Mouse (Mus musculus) spleen, postnatal 36 days (tissue): ENCODE measurements around the gene Galr2.

Experiments used
- DNase-seq, 2 experiments: peaks; one replicate each; pipeline ENCODE4 v3.0.0; 2022; ENCODE audit warnings: low spot score in 2 of 2, mixed read lengths in 1 of 2

Galr2 gene

DNA sequence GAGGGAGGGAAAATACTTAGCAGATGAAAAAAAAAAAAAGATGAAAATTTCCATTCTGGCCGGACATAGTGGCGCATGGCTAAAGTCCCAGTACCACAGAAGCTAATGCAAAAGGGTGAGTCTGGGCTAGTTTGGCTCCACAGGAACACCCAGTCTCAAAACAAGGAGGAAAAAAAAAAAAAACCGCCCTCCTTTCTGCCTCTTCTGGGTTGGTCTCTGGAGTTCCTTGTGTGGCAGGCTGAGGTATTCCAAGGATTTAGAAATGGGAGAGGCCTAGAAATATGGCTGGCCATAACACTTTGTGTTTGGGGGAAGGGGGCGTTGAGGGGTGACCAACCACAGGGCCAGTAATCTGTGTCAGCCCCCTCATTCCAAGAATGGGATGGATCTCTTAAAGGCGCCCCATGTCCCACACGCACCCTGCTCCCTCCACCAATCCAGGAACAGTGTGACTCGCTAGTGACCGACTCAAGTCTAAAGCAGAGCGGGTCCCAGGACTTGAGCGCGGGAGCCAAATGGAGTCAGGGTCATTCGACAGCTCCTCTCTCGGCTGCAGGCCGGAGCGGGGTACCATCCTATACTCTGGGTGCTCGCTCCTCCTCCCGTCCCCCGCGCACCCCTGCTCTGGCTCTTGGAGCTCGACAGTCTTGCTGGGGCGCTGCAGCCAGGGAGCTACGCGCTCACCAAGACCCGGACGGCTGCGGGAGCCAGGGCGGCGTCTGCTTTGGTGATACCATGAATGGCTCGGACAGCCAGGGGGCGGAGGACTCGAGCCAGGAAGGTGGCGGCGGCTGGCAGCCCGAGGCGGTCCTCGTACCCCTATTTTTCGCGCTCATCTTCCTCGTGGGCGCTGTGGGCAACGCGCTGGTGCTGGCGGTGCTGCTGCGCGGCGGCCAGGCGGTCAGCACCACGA, at the start of gene Galr2:
Galr2 (plus strand) TSS at position 189 of the 913 bp plus-strand sequence.
- no peak for DNase-seq

DNA sequence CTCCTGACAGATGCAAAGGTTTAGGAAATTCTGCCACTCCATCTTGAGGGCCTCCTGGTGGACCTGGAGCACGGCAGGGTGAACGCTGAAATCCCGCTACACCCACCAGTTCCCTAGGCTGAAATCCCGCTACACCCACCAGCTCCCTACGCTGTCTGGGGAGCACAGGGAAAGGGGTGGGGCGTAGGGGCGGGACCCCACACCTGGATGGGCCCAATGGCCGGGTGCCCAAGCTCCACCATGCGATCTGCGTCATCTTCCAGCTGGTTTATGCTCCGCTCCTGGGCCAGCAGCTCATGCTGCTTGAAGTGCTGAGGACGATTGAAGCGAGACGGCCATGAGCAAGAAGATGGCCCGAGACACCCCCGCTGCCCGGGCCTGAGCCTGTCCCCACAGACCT, 48.3 kb upstream of the Galr2 start:
- DNase-seq = no peak

DNA sequence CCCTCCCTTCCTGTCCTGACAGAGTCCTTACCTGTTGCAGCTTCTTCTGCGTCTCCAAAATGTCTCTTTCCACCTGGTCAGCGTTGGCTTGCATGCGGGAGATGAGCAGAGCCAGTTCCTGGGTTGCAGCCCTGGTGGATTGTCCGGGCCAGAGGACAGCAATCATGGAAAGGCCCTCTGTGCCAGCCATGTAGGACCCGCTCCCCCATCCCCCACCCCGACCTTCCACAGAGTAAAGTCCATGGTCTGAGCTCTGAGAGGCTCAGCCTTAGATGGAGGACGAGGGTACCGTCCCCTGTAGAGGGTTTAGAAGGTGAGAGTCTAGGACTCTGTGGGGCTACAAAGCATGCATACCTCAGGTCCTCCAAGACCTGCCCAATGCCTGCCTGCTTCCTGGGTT, 45.8 kb upstream of the Galr2 start:
- DNase-seq = no peak

DNA sequence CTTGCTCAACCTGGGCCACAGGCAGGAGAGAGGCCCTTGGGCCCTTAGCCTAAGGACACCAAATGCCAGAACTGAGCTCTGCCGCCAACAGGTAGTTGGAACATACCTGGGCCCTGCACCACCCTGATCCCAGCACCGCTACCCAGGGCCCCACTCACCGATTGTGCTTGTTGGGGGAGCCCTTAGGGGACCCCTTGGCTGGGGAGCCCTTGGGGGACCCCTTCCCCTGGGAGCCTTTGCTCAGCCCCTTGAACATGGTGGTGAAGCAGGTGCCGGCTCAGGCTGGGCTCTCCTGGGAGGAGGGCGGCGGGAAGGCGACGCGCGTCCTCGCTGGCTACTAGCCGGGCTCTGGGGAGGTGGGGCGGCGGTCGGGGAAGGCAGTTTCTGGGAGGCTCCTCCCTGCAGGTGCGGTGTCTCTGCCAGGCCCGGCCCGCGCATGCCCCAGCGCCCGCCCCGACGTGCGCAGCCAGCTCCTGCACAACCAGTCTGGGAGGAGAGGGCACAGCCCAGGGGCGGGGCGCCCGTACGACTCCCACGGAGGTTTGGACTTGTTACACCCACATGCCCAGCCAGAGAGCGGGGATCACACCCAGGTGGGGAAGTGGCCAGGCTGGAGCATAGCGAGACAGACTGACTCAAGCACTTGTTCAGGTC, 42.9 kb upstream of the Galr2 start, which contains the start of gene Evpl:
Evpl (minus strand) TSS at position 336 of the 654 bp plus-strand sequence.
- peak; percentile 24 to 27 for DNase-seq

DNA sequence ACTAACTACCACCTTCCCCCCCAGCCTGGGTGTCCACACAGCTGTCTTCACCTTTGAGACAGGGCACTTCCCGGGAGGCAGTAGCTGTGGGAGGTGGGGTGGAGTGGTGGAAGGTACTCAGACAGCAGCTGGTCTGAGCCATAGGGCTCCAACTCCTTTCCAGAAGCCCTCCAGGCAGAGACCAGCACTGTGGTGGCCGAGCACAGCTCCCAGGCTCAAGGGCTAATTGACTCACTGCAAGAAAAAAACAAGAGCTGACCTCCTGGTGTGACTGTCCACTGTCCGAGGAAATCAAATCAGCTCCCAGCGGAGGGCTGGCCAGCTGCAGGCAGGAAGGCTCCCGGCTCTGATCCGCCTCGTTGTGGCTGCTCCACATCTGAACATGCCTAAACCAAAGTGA, 40.9 kb upstream of the Galr2 start:
- no peak for DNase-seq

DNA sequence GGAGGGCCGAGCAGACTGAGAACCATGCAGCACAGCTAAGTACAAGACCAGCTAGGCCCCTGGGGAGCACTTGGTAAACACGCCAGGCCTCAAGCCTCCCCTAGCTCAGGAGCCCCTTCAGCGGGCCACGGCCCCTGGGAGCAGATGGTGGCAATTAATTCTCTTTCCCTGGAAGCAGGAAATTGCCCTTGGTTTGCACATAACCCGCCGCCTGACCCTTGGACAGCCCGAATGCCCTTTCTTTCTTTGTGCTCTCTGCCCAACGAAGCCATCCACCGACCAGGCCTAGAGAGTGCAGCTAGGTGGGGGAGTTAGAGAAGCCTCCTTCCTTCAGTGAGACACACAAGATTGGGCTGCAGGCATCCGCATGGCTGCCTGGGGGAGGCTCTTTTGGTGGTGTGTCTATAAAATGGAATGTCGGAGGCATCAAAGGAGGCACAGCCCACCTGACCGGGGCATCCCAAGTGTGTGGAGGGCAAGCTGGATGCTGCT, 38.9 kb upstream of the Galr2 start:
- DNase-seq = no peak

DNA sequence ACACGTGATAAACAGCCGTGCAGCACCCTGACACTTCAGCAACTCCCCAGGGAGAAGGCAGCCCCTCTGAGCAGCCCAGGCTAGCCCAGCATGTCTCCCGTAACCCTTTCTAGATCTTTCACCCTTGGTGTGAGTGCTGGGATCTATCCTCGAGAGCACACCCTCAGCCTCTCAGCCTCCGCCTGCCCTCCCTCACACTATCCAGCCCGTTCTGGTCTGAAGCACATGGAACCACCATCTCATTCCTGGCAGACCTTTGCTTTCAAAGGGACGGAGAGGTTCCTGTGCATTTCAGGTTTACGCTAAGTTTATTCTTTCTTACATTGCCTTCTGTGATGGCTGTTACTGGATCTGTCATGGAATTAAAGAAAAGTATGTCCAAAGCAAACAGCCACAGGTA, 36.2 kb upstream of the Galr2 start:
- no peak for DNase-seq

DNA sequence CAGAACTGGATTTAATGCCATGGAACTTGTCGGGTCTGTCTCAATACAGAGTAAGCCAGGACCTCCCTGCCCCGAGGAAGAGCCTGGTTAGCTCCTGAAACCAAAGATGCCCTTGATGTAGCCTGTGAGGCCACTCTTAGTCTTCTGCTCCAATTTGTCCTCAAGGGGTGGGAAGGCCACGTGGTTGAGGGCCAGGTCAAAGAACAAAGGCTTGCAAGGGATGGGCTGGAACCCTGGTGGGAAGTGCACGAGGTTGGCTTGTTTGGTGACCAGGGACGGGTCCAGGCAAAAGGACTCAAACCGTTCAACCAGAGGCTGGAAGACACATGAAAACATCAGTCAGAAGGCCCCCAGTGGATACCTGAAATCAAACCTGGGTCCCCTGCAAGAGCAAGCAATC, 35.1 kb upstream of the Galr2 start:
- DNase-seq = no peak

DNA sequence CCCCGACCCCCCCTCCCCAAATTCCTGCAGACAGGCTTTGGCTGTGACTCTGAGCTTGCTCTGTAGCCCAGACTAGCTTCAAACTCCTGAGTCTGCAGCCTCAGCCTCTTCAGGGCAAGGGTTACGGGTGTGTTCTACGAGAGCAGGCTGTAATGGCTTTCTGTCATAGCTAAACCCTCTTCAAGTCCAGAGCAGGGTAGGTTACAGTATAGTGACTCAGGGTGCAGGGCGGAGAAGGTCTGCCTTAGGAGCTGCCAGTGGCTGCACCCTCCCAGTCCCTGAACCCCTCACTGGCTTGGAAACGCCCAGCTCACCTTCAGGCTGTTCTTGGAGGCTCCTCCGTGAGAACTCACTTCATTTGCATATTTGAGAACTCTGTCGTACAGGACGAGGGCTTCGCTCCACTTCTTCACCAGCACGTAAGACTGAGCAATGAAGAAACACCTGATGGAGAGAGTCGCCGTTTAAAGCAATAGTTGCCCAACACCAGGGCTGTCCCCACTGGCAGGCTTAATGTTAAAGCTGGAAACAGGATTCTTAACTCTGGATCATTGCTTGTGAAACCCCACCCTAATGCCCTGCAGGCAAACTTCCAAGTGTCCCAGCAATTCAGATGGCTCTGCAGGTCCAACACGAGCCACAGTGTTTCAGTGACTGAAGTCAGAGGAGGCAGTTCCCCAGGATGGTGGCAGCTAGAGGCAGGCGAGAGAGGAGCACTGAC, 33.1 kb upstream of the Galr2 start:
- no peak for DNase-seq

DNA sequence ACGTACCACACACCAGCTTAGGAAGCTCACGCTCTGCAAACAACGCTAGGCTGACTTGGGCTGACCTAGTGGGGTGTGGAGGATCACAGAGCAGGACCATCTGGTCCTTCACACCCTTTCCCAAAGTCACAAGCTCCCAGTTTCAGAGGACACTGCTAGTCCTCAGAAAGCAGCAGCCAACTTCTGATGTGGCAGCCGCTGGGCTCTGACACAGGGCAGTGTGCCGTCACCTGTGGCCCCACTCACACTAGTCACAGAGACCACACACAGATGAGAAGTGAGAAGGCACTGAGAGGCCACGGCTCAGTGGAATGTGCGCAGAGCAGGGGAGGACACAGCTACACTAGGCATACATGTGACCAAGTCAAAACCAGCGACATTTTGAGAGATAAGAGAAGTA, 29.8 kb upstream of the Galr2 start:
- no peak for DNase-seq

DNA sequence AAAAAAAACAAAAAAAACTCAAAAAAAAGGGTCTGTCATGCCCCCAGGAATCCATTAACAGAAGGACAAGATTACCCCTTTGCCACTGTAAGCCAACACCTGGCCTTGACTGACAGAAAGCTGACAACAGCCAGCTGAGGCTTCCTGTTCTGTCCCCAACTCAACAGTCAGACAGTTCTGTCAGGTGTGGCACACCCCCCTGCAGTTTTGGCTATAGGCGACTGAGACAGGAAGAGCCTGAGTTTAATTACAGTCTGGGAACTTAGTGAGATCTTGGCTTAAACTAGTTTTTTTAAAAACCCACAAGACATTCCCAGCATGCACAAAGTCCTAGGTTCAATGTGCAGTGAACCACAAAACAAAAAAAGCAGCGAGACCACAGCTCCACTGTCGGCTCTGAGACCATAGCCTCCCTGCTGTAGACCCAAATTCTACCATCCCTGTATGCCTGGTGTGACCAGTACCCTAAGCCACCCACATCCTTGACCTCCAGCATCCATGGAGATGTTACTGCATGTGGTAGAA, 27.6 kb upstream of the Galr2 start:
- no peak for DNase-seq

DNA sequence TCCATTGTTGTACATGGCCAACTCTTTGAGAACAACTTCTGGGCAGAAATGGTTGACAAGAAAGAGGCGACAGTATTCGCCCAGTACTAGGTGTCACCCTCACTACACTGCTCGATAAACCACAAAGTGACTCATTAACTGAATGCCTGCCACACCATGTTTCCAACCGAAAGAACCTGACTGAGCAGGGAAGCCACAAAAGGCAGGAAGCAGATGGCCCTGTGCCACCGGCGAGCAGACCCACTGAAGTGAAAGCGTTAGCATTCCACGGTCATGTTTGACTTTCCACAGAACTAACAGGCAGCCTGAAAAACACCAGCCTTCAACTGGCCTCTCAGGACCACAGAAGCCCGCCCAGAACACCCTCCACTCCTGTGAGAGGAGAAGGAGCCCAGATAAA, 26.1 kb upstream of the Galr2 start:
- DNase-seq = no peak

DNA sequence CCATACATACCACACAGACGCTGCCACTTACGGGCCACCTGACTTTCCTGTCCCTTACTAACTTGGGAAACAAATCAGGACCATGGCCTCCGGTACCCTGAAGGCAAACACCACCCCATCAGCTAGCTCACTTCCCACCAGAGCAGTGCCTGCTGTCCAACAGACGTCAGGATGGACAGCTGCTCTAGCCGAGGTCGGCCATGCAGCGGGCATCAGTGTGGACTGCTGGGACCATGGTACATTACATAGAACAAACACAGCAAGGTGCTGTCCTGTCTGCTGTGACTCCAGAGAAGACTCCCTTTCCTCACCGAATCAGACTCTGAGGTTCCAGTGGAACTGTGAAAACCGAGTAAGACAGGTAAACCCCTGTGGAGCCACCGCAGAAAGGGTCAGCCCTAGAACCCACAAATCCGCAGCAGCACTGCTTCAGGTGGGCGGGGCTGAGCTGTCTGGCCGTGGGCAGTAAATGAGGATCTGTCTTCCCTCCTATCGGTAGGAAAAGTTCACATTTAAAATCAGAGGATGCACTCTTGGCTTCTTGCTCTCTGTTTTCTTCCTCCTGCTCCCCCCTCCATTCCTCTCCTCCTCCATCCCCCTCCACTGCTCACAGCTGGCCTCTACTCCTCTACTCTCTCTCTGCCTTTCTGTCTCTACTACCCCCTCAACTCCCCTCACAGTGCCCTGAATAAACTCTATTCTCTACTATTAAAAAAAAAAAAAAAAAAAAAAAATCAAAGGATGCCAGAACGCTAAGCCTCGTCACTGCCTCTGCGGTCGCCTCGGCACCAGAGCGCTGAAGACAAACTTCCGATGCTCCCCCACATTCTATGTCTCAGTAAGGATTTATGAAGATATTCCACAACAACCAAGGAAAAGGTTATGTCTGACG, 25.4 kb upstream of the Galr2 start:
- no peak for DNase-seq

DNA sequence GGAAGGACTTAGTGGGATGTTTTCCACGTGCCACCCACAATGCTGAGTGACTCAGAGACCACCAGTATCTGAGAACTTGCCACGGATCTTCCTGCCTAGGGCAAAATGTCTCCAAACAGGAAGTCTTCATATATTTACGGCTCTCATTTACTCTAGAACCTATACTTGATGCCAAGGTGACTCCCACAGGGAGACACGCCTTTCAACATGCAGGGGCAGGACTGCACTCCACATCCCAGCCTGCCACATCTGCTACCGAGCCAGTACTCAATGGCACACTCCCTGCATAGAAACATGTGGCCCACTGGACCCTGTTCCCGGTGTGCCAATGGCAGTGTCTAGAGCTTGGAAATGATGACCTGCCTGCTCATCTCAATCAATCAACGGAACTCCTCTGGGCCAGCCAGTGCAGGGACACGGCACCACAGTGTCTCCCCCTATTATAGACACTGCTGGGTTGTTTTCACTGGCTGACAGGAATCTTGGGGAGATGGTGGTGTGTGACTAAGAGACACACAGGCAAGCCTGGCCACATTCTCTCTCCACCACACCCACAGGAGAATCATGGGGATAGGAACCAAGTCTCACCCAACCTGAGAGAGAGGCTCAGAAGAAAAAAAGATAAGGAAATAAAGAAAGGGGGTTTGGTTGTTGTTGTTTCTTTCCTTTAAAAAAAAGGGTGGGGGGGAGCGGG, 24.6 kb upstream of the Galr2 start:
- DNase-seq = no peak

DNA sequence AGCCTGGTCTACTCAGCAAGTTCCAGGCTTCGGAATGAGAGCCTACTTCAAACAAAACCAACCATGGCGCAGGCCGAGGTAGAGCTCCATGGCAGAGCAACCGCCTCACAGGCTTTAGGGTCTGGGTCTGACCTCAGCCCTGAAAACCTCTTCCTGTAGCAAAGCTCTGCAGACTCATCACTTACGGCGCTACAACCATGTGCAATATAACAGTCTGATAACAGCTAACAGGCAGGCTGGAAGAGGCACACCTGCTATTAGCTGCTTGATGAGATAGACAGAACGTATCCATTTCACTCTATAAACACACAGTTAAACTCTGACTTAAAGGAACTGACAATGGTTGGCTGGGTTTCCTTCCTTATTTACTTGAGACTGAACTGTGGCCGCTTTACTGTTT, 21.3 kb upstream of the Galr2 start:
- no peak for DNase-seq

DNA sequence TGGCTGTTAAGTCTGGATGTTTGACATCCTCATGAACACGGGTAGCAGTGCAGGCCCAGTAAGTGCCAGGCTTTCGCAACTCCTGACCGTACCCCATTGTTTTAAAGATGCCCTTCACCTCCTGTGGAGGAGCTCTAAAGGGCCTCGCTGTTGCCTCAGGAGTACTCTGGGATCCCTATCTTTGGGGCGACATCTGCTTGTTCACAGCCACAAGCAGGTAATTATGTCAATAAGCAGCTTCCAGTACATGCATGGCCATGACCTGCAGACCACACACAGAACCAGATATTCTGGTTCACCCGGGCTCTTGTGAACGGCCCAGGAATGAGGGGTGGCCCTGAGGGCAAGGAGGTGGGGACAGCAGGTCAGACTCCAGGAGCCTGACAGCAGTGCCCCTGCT, 20.5 kb upstream of the Galr2 start:
- no peak for DNase-seq

DNA sequence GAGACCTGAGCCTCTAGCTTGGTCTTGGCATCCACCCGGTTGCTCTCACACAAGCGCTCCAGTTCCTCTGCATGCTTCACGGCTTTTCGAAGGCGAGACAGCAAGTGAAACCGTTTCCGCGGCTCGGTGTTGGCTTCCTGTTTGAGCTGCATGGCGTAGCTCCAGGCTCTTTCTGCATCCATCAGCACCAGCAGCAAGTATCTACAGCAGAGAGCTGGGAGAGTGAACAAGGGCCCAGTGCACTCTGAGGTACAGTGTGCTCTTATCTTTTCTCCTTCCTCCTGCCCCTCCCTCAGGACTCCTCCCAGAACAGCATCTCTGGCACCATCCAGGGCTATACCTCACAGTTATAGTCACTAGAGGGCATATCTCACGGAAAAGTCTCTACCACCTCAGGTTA, 15.4 kb upstream of the Galr2 start:
- peak; percentile 22 to 24 for DNase-seq

DNA sequence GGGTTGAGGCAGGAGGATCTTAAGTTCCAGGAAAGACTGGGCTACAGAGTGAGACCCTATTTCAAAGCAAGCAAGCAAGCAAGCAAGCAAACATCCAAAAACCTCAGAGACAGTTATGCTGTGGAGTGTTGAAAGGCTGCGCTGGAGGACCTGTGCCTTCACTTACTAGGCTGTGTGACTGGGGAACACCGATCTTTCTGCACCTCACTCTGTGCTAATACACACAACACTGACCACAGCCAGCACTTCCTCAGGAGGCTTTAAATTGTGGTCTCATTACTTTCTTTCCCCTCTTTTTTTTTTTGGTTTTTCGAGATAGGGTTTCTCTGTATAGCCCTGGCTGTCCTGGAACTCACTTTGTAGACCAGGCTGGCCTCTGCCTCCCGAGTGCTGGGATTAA, 14.9 kb upstream of the Galr2 start:
- DNase-seq = no peak

DNA sequence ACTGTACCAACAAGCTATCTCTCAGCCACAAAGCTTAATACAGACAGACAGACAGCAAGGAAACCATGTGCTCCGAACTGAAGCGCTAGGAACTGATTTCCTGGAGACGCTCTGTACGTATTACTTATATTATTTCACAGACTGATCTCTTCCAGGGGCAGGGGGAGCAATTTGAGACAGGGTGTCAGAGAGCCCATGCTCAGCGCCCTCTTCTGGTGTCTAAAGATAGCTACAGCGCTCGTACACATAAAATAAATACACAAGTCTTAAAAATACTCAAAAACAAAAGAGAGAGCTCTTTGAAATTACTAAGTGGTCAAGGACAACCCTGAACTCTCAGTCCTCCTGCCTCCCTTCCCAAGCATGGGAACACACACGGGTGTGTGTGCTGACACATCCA, 13.1 kb upstream of the Galr2 start:
- DNase-seq = no peak

DNA sequence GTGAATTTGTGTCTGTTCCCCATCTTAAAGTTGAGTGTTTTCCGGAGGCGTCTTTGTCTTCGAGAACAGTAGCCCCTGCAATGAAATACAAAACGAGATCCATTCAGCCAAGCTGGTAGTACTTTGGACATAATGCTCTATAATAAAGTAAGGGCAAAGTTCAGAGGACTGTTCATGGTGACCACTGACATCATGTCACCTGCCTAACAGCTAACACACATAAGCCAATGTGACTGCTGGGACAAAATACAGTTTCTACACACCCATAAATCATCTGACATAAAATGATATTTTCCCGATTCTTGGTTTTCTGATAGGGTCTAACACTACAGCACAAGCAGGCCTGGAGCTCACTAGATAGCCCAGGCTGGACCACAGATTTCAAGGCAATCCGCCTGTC, 12.4 kb upstream of the Galr2 start:
- no peak for DNase-seq

DNA sequence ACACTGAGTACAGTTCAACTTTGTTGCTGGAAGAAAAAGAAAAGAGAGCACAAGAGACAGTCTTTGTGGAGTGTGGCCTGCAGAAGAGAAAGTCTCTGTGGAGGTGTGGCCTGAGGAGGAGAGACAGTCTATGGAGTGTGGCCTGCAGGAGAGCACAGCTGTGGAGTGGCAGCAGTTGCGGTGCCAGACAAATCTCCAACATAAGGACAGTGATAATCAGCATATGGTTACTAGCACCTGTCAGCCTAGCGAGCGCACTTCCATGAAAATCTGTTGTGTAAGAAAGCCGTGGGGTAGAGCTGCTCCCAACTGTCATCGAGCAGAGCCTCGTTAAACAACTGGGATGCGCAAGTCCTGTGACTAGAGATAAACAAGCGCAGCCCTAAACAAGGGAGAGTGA, 11.2 kb upstream of the Galr2 start:
- no peak for DNase-seq
